9 mouse cellular contexts compared by ENCODE assay signal in the genomic region with DNA sequence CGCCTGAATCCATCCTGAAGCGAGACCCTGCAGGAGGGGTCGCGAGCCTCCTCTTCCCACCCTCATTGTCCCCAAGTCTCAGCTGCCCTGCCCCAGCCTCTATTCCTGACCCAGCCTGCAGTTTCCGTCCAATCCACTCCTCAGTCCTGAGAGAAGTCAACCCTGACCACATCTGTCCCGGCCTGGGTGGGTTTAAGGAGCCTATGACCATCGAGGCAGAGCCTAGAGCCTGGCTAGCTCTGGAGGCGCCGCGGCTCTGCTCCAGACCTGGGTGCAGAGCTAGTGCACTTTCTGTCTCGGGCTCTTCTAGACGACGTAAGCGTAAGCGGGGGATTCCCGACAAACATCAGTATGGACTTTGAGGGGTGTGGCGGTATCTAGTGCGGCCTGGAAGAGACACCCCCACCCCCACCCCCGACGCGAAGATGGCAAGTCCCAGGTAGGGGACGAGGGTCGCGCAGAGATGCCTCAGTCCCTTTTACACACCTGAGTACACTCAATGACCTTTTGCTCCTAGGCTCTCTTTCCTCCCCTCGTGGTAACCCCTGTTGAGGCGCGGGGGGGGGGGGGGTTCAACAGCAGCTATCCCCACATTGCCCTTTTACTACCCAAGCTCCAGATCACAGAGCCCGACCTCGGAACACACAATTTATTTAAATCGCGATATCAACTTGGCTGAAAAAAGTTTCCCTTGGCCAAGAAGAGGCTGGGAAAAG. TPM values are rescaled to one million over a fixed set of nuclear protein-coding genes. Genes with fewer than 3 reads are reported as not detected.
DNase-seq lines count a peak whose midpoint lies in the region; ATAC-seq and TF ChIP-seq lines count a peak whose summit lies in the region.
"Had no signal": no experiment of that assay in that cellular context is flagged by ENCODE, and none has a peak within 500 bp of the region (broad histone marks: within the 10 kb centered on the region; RNA-seq: fewer than 3 reads in every experiment).

No protein-coding gene starts in this region.

- H3K79me2 ChIP-seq in heart, adult 2 months (replicated peaks; ENCODE audit: control insufficient read depth, insufficient read depth, low read length): no peaks in the 10 kb centered on the region
- no peaks in the 10 kb centered on the region; the same call in none of the 2 replicates for H3K79me2 ChIP-seq in CH12.LX (replicated peaks; ENCODE audit: control insufficient read depth, extremely low read depth, insufficient read depth, poor library complexity, severe bottlenecking)

- no peak overlapping the region for H3K27ac ChIP-seq in heart, adult 2 months
- no peak overlapping the region for H3K27ac ChIP-seq in CH12.LX (ENCODE audit: insufficient read depth, low read depth)
- H3K27ac ChIP-seq in forebrain, embryonic 14.5 days (ENCODE audit: low read depth, low read length): no peak overlapping the region
- no peak overlapping the region for H3K27ac ChIP-seq in liver, embryonic 14.5 days

- no peak for ATAC-seq in forebrain, embryonic 14.5 days
- ATAC-seq in liver, embryonic 14.5 days (ENCODE audit: insufficient read depth): no peak

- no peaks in the 10 kb centered on the region for H3K36me3 ChIP-seq in heart, adult 2 months (ENCODE audit: control insufficient read depth, insufficient read depth, low read length)
- H3K36me3 ChIP-seq in CH12.LX (replicated peaks in 1 of 2; ENCODE audit: control insufficient read depth in 1 of 2, insufficient read depth in 1 of 2, low read length in 1 of 2): peaks cover 15 to 27% of the 10 kb centered on the region in 2 experiments
- H3K36me3 ChIP-seq in forebrain, embryonic 14.5 days (ENCODE audit: control insufficient read depth, insufficient read depth, low read length): peaks cover 8% of the 10 kb centered on the region
- peaks cover 3% of the 10 kb centered on the region; the same call in 1 of the 2 replicates for H3K36me3 ChIP-seq in liver, embryonic 14.5 days (replicated peaks; ENCODE audit: control insufficient read depth, insufficient read depth, low read depth)

- in situ Hi-C loops in CH12.LX (cut with MboI; ENCODE audit: low pct_ligation_motif_present, low pct_unique_long_range_greater_than_20kb, low sequenced_read_pairs): no loop called here

- no peak for TF ChIP-seq POLR2A in heart, adult 2 months (IDR thresholded peaks at IDR 0.05; ENCODE audit: insufficient read depth, low read depth, low read length)
- peak; percentile 43; the same call in 1 of the 2 replicates for TF ChIP-seq POLR2A in CH12.LX (IDR thresholded peaks at IDR 0.05; ENCODE audit: low read depth, low read length)

- 3% methylated on average over 30 of the region's 31 CpGs for WGBS in heart, adult 2 months
- WGBS in forebrain, embryonic 14.5 days: 1% methylated on average over 28 of the region's 31 CpGs
- 2% methylated on average over 31 of the region's 31 CpGs for WGBS in liver, embryonic 14.5 days (ENCODE audit: insufficient replicate concordance)

- H3K9me3 ChIP-seq in CH12.LX (replicated peaks; ENCODE audit: low read length): peaks cover 9% of the 10 kb centered on the region
- H3K9me3 ChIP-seq in forebrain, embryonic 14.5 days (replicated peaks; ENCODE audit: control insufficient read depth, low read length): no peaks in the 10 kb centered on the region
- H3K9me3 ChIP-seq in liver, embryonic 14.5 days (ENCODE audit: control insufficient read depth, low read length): no peaks in the 10 kb centered on the region

- intact Hi-C loops in heart, adult 2 months (cut with DNase I): loop anchor here (2.0 kb wide), 2 partner anchors 13 to 43 kb away; no protein-coding TSS in a partner anchor
- intact Hi-C loops in heart, postnatal 36 days (cut with DNase I): no loop called here

- no peak for TF ChIP-seq CTCF in heart, adult 2 months (IDR thresholded peaks at IDR 0.05)
- TF ChIP-seq CTCF in CH12.LX (conservative IDR thresholded peaks at IDR 0.05 in 1 of 2, IDR thresholded peaks at IDR 0.05 in 1 of 2; ENCODE audit: low read depth in 2 of 2, low read length in 2 of 2): no peak
- TF ChIP-seq CTCF in liver, embryonic 14.5 days (IDR thresholded peaks at IDR 0.05; ENCODE audit: low read depth): no peak

- DNase-seq in heart, adult 2 months: no peak
- DNase-seq in heart, postnatal 36 days: no peak
- DNase-seq in CH12.LX (ENCODE audit: extremely low read depth): no peak
- no peak for DNase-seq in forebrain, embryonic 14.5 days (ENCODE audit: low spot score)
- DNase-seq in liver, embryonic 14.5 days (ENCODE audit: low read depth in 3 of 3, low spot score in 3 of 3): no peak
- DNase-seq in adrenal gland, adult 8-10 months: no peak
- no peak for DNase-seq in left cerebral cortex, adult 18-20 months (ENCODE audit: low spot score in 2 of 2)
- no peak for DNase-seq in frontal cortex, postnatal 36 days (ENCODE audit: low spot score in 2 of 2)

- dilution Hi-C loops in CH12.LX (cut with MboI; ENCODE audit: extremely low pct_ligation_motif_present, extremely low pct_unique_long_range_greater_than_20kb, low sequenced_read_pairs): no loop called here

- H3K9ac ChIP-seq in heart, adult 2 months (ENCODE audit: low read depth, low read length): no peak overlapping the region
- H3K9ac ChIP-seq in CH12.LX (ENCODE audit: insufficient read depth, low read depth): peak overlapping the region; percentile 68
- peak overlapping the region; percentile 75 for H3K9ac ChIP-seq in forebrain, embryonic 14.5 days (ENCODE audit: low read length)
- no peak overlapping the region for H3K9ac ChIP-seq in liver, embryonic 14.5 days (replicated peaks)

- no peak for TF ChIP-seq EP300 in heart, adult 2 months (IDR thresholded peaks at IDR 0.05; ENCODE audit: insufficient read depth, low read depth, low read length)
- peak; percentile 17; the same call in 1 of the 2 replicates for TF ChIP-seq EP300 in CH12.LX (IDR thresholded peaks at IDR 0.05; ENCODE audit: low read length)
- TF ChIP-seq EP300 in liver, embryonic 14.5 days (IDR thresholded peaks at IDR 0.05; ENCODE audit: low read depth): no peak

- peaks cover 24% of the 10 kb centered on the region for H3K27me3 ChIP-seq in heart, adult 2 months (ENCODE audit: control insufficient read depth, insufficient read depth, low read length)
- H3K27me3 ChIP-seq in CH12.LX (replicated peaks): peaks cover 55% of the 10 kb centered on the region
- H3K27me3 ChIP-seq in forebrain, embryonic 14.5 days (replicated peaks; ENCODE audit: control insufficient read depth, insufficient read depth, low read length): peaks cover 68% of the 10 kb centered on the region
- H3K27me3 ChIP-seq in liver, embryonic 14.5 days (ENCODE audit: control insufficient read depth, insufficient read depth, low read length): peaks cover 94% of the 10 kb centered on the region

- peaks cover 13% of the 10 kb centered on the region for H3K4me1 ChIP-seq in heart, adult 2 months (ENCODE audit: control insufficient read depth, insufficient read depth, low read length)
- H3K4me1 ChIP-seq in CH12.LX (ENCODE audit: control insufficient read depth in 1 of 2, insufficient read depth in 2 of 2): peaks cover 11 to 45% of the 10 kb centered on the region in 2 experiments
- peaks cover 40% of the 10 kb centered on the region for H3K4me1 ChIP-seq in forebrain, embryonic 14.5 days (ENCODE audit: control insufficient read depth, insufficient read depth, low read length)
- H3K4me1 ChIP-seq in liver, embryonic 14.5 days (replicated peaks; ENCODE audit: control insufficient read depth in 2 of 2, insufficient read depth in 2 of 2, low read length in 1 of 2): peaks cover 3 to 8% of the 10 kb centered on the region in 2 experiments; a peak in 3 of 4 replicates

- no peak for TF ChIP-seq RAD21 in CH12.LX (IDR thresholded peaks at IDR 0.05; ENCODE audit: low read depth, low read length)

- H3K4me2 ChIP-seq in CH12.LX (ENCODE audit: insufficient read depth, low read depth, poor library complexity, severe bottlenecking): peak overlapping the region; percentile 94
- peak overlapping the region; percentile 94 for H3K4me2 ChIP-seq in forebrain, embryonic 14.5 days (ENCODE audit: low read length)
- peak overlapping the region; percentile 82 for H3K4me2 ChIP-seq in liver, embryonic 14.5 days (ENCODE audit: low read depth)

- H3K4me3 ChIP-seq in heart, adult 2 months: peak overlapping the region; percentile 60
- peak overlapping the region; percentile 66 to 88 (median 67) for H3K4me3 ChIP-seq in CH12.LX (replicated peaks in 1 of 3; ENCODE audit: low read depth in 2 of 3, low read length in 2 of 3, poor library complexity in 1 of 3)
- peak overlapping the region; percentile 73 for H3K4me3 ChIP-seq in forebrain, embryonic 14.5 days (ENCODE audit: low read depth, low read length)
- peak overlapping the region in 1 of 2 experiments; percentile 63; a peak in 3 of 4 replicates for H3K4me3 ChIP-seq in liver, embryonic 14.5 days (ENCODE audit: insufficient read depth in 1 of 2, low read depth in 2 of 2, low read length in 2 of 2)

RNA-seq across cellular contexts. Expression of a gene that starts 1.1 kb away (rescaled TPM):
- total RNA-seq in heart, adult 2 months (2021): 1 to 10 TPM; 4.0 to 5.3 TPM
- 2.0 and 2.7 TPM in 2 replicates for polyA plus RNA-seq in heart, adult 2 months (2012; rRNA removed)
- total RNA-seq in heart, postnatal 36 days (2021): 1 to 10 TPM; 5.3 to 9.1 TPM
- total RNA-seq in CH12.LX (2012; rRNA removed) (8.5 and 10.2 TPM in 2 replicates), CH12.LX (2014; rRNA removed) (6.2 and 7.7 TPM in 2 replicates)
- polyA plus RNA-seq in CH12.LX (2012; ENCODE audit: insufficient read length, low read depth): 6.0 and 7.5 TPM in 2 replicates
- 12.8 and 15.0 TPM in 2 replicates for polyA plus RNA-seq in forebrain, embryonic 14.5 days (2014; fragmentation: Nextera tagmentation; extraction: Ambion mirVana)
- polyA plus RNA-seq in liver, embryonic 14.5 days (2012; rRNA removed): 0.64 and 0.95 TPM in 2 replicates
- polyA plus RNA-seq in liver, embryonic 14.5 days (2014; fragmentation: Nextera tagmentation; extraction: Ambion mirVana): 1.6 and 2.1 TPM in 2 replicates
- 10 to 100 TPM; 15.3 to 24.0 (median 16.5) TPM for total RNA-seq in adrenal gland, adult 8-10 months (2022)
- total RNA-seq in left cerebral cortex, adult 18-20 months (2021): 10 to 100 TPM in 1 of 2 experiments, 1 to 10 TPM in 1; 8.3 to 13.3 TPM

RNA-seq across cellular contexts. Expression of a gene that starts 19.1 kb away (rescaled TPM):
- 1 to 10 TPM; 1.7 to 2.3 TPM for total RNA-seq in heart, adult 2 months (2021)
- polyA plus RNA-seq in heart, adult 2 months (2012; rRNA removed): 2.3 and 3.0 TPM in 2 replicates
- 1 to 10 TPM; 3.2 to 3.9 TPM for total RNA-seq in heart, postnatal 36 days (2021)
- total RNA-seq in CH12.LX (2012; rRNA removed) (10.9 and 15.5 TPM in 2 replicates), CH12.LX (2014; rRNA removed) (2.6 and 2.8 TPM in 2 replicates)
- polyA plus RNA-seq in CH12.LX (2012; ENCODE audit: insufficient read length, low read depth): 3.6 and 3.9 TPM in 2 replicates
- polyA plus RNA-seq in forebrain, embryonic 14.5 days (2014; fragmentation: Nextera tagmentation; extraction: Ambion mirVana): 19.2 and 22.1 TPM in 2 replicates
- polyA plus RNA-seq in liver, embryonic 14.5 days (2012; rRNA removed): 1.4 and 1.7 TPM in 2 replicates
- polyA plus RNA-seq in liver, embryonic 14.5 days (2014; fragmentation: Nextera tagmentation; extraction: Ambion mirVana): 1.8 and 2.4 TPM in 2 replicates
- 1 to 10 TPM; 4.6 to 8.1 (median 5.6) TPM for total RNA-seq in adrenal gland, adult 8-10 months (2022)
- total RNA-seq in left cerebral cortex, adult 18-20 months (2021): 1 to 10 TPM; 1.8 to 2.2 TPM

RNA-seq across cellular contexts. Expression of a gene that starts 44.1 kb away (rescaled TPM):
- total RNA-seq in heart, adult 2 months (2021): 10 to 100 TPM in 1 of 2 experiments, 1 to 10 TPM in 1; 8.1 to 12.3 TPM
- 4.7 and 5.4 TPM in 2 replicates for polyA plus RNA-seq in heart, adult 2 months (2012; rRNA removed)
- 10 to 100 TPM; 11.5 to 13.6 TPM for total RNA-seq in heart, postnatal 36 days (2021)
- total RNA-seq in CH12.LX (2012; rRNA removed) (30.6 and 40.4 TPM in 2 replicates), CH12.LX (2014; rRNA removed) (11.4 and 15.0 TPM in 2 replicates)
- polyA plus RNA-seq in CH12.LX (2012; ENCODE audit: insufficient read length, low read depth): 26.0 and 29.8 TPM in 2 replicates
- 9.3 and 14.5 TPM in 2 replicates for polyA plus RNA-seq in forebrain, embryonic 14.5 days (2014; fragmentation: Nextera tagmentation; extraction: Ambion mirVana)
- 1.8 and 3.3 TPM in 2 replicates for polyA plus RNA-seq in liver, embryonic 14.5 days (2012; rRNA removed)
- polyA plus RNA-seq in liver, embryonic 14.5 days (2014; fragmentation: Nextera tagmentation; extraction: Ambion mirVana): 1.6 and 2.0 TPM in 2 replicates
- total RNA-seq in adrenal gland, adult 8-10 months (2022): 100 to 1,000 TPM in 1 of 4 experiments, 10 to 100 TPM in 3; 70.8 to 227 (median 87.4) TPM
- 10 to 100 TPM; 46.0 to 49.9 TPM for total RNA-seq in left cerebral cortex, adult 18-20 months (2021)

RNA-seq across cellular contexts. Expression of a gene that starts 53.9 kb away (rescaled TPM):
- total RNA-seq in heart, adult 2 months (2021): not detected
- not detected in 2 replicates for polyA plus RNA-seq in heart, adult 2 months (2012; rRNA removed)
- total RNA-seq in heart, postnatal 36 days (2021): not detected
- not detected in 2 replicates for total RNA-seq in CH12.LX (2012; rRNA removed)
- total RNA-seq in CH12.LX (2014; rRNA removed): not detected in 2 replicates
- polyA plus RNA-seq in CH12.LX (2012; ENCODE audit: insufficient read length, low read depth): not detected in 2 replicates
- polyA plus RNA-seq in forebrain, embryonic 14.5 days (2014; fragmentation: Nextera tagmentation; extraction: Ambion mirVana): not detected in 2 replicates
- not detected in 2 replicates for polyA plus RNA-seq in liver, embryonic 14.5 days (2012; rRNA removed)
- polyA plus RNA-seq in liver, embryonic 14.5 days (2014; fragmentation: Nextera tagmentation; extraction: Ambion mirVana): not detected in 2 replicates
- not detected for total RNA-seq in adrenal gland, adult 8-10 months (2022)
- not detected for total RNA-seq in left cerebral cortex, adult 18-20 months (2021)
- polyA plus RNA-seq: Patski had no signal

Comparison
In these comparisons a context has a peak if more than half of its experiments do, and no peak if none do; other contexts are left out.
1. H3K9ac ChIP-seq: peak in CH12.LX (single experiment) and forebrain, embryonic 14.5 days (single experiment); none in heart, adult 2 months (single experiment) and liver, embryonic 14.5 days (single experiment).
2. Peak in every context shown above with its lines, with median percentiles within 50 percentile points of each other: H3K4me2 ChIP-seq.